Mouse (Mus musculus) small intestine, adult 2 months (tissue): ENCODE data around the gene Socs3.

Experiments
- CTCF ChIP-seq: fragments of 200-500 bp; IDR thresholded peaks from 2 replicates; pipeline ENCODE4 v1.5.1; 2012; ENCODE audit warnings: low read depth, mild to moderate bottlenecking, control low read depth, inconsistent platforms, low read length, moderate library complexity, mixed read lengths; ENCODE audit not compliant: insufficient replicate concordance, insufficient read length; ENCODE audit errors: extremely low read depth
- POLR2A ChIP-seq: fragments of 200-500 bp; IDR thresholded peaks from 2 replicates; pipeline ENCODE4 v1.6.1; 2012; ENCODE audit warnings: low read depth, mild to moderate bottlenecking, control low read depth, inconsistent platforms, low read length, moderate library complexity

DNA sequence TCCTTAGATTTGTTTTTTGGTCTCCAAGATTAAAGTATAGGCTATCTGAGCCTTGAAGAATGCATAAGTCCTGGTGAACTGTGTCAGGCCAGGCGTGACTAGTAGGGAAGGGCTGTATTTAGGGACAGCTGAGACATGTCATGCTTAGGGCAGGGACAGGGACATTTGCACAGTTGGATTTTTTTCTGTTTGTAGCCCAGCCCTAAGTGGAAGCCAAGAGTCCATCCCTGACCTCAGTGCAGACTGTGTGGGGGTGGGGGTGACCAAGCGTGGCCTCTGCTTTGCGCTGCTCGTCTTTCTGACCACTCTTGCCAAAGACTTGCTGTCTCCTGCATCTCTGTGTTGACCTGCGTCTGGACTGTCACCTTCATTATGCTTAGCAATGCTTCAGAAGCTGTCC is 34.4 kb upstream of the Socs3 start:
- no peak for TF ChIP-seq POLR2A
- TF ChIP-seq CTCF = no peak
